Mouse (Mus musculus): ENCODE results near the gene Kctd17.

- TF ChIP-seq CTCF (IDR thresholded peaks at IDR 0.05) = no peak
- no peak for TF ChIP-seq EP300 (IDR thresholded peaks at IDR 0.05)
Measured at GRCm38 (mm10) chr15:78451201-78451600, 22.8 kb downstream of the Kctd17 start.
